Mouse (Mus musculus): ENCODE results near the gene Nckap5l. TPM values are rescaled to one million over a fixed set of nuclear protein-coding genes. Genes with fewer than 3 reads are reported as not detected.
A peak's percentile ranks its signal among the peaks of the same experiment; 100 is the strongest.

Nckap5l gene
- total and polyA plus RNA-seq, 2 experiments from 2014 or later = 11.4 to 19.5 TPM

GRCm38 (mm10) chr15:99431967-99432366, 25.6 kb downstream of the Nckap5l start:
- TF ChIP-seq CTCF (IDR thresholded peaks at IDR 0.05; ENCODE audit: low read depth) = no peak
- no peaks in the 10 kb centered on the region for H3K27me3 ChIP-seq (ENCODE audit: insufficient read depth, low read length)
- H3K4me3 ChIP-seq (ENCODE audit: low read length) = no peak overlapping the region
- H3K27ac ChIP-seq = no peak overlapping the region
- no peaks in the 10 kb centered on the region for H3K9me3 ChIP-seq (ENCODE audit: low read length)
- H3K9ac ChIP-seq (replicated peaks; ENCODE audit: low read length) = no peak overlapping the region
- WGBS = 75% methylated on average over 8 of the region's 8 CpGs
- peaks cover 26% of the 10 kb centered on the region for H3K36me3 ChIP-seq (ENCODE audit: insufficient read depth, low read length)
- peaks cover 5% of the 10 kb centered on the region; the same call in 1 of the 2 replicates for H3K4me1 ChIP-seq (ENCODE audit: insufficient read depth, low read length)
- DNase-seq (ENCODE audit: low spot score) = no peak
- no peak overlapping the region for H3K4me2 ChIP-seq (ENCODE audit: low read depth, low read length)
- ATAC-seq = no peak

- WGBS = 67% methylated on average over 7 of the region's 7 CpGs
- TF ChIP-seq CTCF (IDR thresholded peaks at IDR 0.05; ENCODE audit: low read depth) = no peak
Measured at GRCm38 (mm10) chr15:99431504-99431903, 26.0 kb downstream of the Nckap5l start.

GRCm38 (mm10) chr15:99431063-99431462, 26.5 kb downstream of the Nckap5l start:
- DNase-seq (ENCODE audit: low spot score) (no peak), ATAC-seq (no peak)
- no peaks in the 10 kb centered on the region for H3K27me3 ChIP-seq (ENCODE audit: insufficient read depth, low read length)
- H3K9me3 ChIP-seq (ENCODE audit: low read length) = no peaks in the 10 kb centered on the region
- H3K4me2 ChIP-seq (ENCODE audit: low read depth, low read length) = no peak overlapping the region
- H3K36me3 ChIP-seq (ENCODE audit: insufficient read depth, low read length) = peaks cover 28% of the 10 kb centered on the region
- no peak overlapping the region for H3K27ac ChIP-seq
- no peak for TF ChIP-seq CTCF (IDR thresholded peaks at IDR 0.05; ENCODE audit: low read depth)
- no peak overlapping the region for H3K4me3 ChIP-seq (ENCODE audit: low read length)
- WGBS = 76% methylated on average over 10 of the region's 10 CpGs
- H3K9ac ChIP-seq (replicated peaks; ENCODE audit: low read length) = no peak overlapping the region
- peaks cover 4% of the 10 kb centered on the region; the same call in 1 of the 2 replicates for H3K4me1 ChIP-seq (ENCODE audit: insufficient read depth, low read length)

More at GRCm38 (mm10) chr15:99431504-99431903, 26.0 kb downstream of the Nckap5l start:
- DNase-seq (ENCODE audit: low spot score) (no peak), ATAC-seq (no peak)
- Histone ChIP-seq H3K27me3 (ENCODE audit: insufficient read depth, low read length) (no peaks in the 10 kb centered on the region), H3K27ac (no peak overlapping the region), H3K36me3 (ENCODE audit: insufficient read depth, low read length) (peaks cover 28% of the 10 kb centered on the region), H3K9me3 (ENCODE audit: low read length) (no peaks in the 10 kb centered on the region), H3K4me1 (ENCODE audit: insufficient read depth, low read length) (peaks cover 5% of the 10 kb centered on the region; the same call in 1 of the 2 replicates), H3K4me3 (ENCODE audit: low read length) (no peak overlapping the region), H3K4me2 (ENCODE audit: low read depth, low read length) (no peak overlapping the region), H3K9ac (replicated peaks; ENCODE audit: low read length) (no peak overlapping the region)

- 83% methylated on average over 8 of the region's 8 CpGs for WGBS
- no peaks in the 10 kb centered on the region for H3K9me3 ChIP-seq (ENCODE audit: low read length)
- ATAC-seq (no peak), DNase-seq (ENCODE audit: low spot score) (no peak)
- no peak for TF ChIP-seq CTCF (IDR thresholded peaks at IDR 0.05; ENCODE audit: low read depth)
- no peak overlapping the region for H3K27ac ChIP-seq
- peaks cover 31% of the 10 kb centered on the region for H3K36me3 ChIP-seq (ENCODE audit: insufficient read depth, low read length)
- H3K4me1 ChIP-seq (ENCODE audit: insufficient read depth, low read length) = no peaks in the 10 kb centered on the region
- H3K9ac ChIP-seq (replicated peaks; ENCODE audit: low read length) = no peak overlapping the region
- no peak overlapping the region for H3K4me3 ChIP-seq (ENCODE audit: low read length)
- H3K4me2 ChIP-seq (ENCODE audit: low read depth, low read length) = no peak overlapping the region
- no peaks in the 10 kb centered on the region for H3K27me3 ChIP-seq (ENCODE audit: insufficient read depth, low read length)
Measured at GRCm38 (mm10) chr15:99430394-99430793, 27.2 kb downstream of the Nckap5l start.

- Histone ChIP-seq H3K27me3 (ENCODE audit: insufficient read depth, low read length) (no peaks in the 10 kb centered on the region), H3K4me3 (ENCODE audit: low read length) (no peak overlapping the region), H3K9me3 (ENCODE audit: low read length) (no peaks in the 10 kb centered on the region), H3K9ac (replicated peaks; ENCODE audit: low read length) (no peak overlapping the region), H3K4me1 (ENCODE audit: insufficient read depth, low read length) (peaks cover 7% of the 10 kb centered on the region), H3K36me3 (ENCODE audit: insufficient read depth, low read length) (peaks cover 35% of the 10 kb centered on the region), H3K4me2 (ENCODE audit: low read depth, low read length) (no peak overlapping the region), H3K27ac (no peak overlapping the region)
- WGBS = 91% methylated on average over 9 of the region's 9 CpGs
- DNase-seq (ENCODE audit: low spot score) (no peak), ATAC-seq (no peak)
- TF ChIP-seq CTCF (IDR thresholded peaks at IDR 0.05; ENCODE audit: low read depth) = no peak
Measured at GRCm38 (mm10) chr15:99423884-99424283, 33.7 kb downstream of the Nckap5l start.

- Histone ChIP-seq H3K4me1 (ENCODE audit: insufficient read depth, low read length) (peaks cover 7% of the 10 kb centered on the region), H3K27me3 (ENCODE audit: insufficient read depth, low read length) (no peaks in the 10 kb centered on the region), H3K27ac (no peak overlapping the region), H3K4me3 (ENCODE audit: low read length) (no peak overlapping the region), H3K9me3 (ENCODE audit: low read length) (no peaks in the 10 kb centered on the region), H3K9ac (replicated peaks; ENCODE audit: low read length) (no peak overlapping the region), H3K4me2 (ENCODE audit: low read depth, low read length) (no peak overlapping the region), H3K36me3 (ENCODE audit: insufficient read depth, low read length) (peaks cover 35% of the 10 kb centered on the region)
- DNase-seq (ENCODE audit: low spot score) (no peak), ATAC-seq (no peak)
- whole genome bisulfite sequencing = 91% methylated on average over 10 of the region's 10 CpGs
- TF ChIP-seq CTCF (IDR thresholded peaks at IDR 0.05; ENCODE audit: low read depth) = no peak
Measured at GRCm38 (mm10) chr15:99423131-99423530, 34.4 kb downstream of the Nckap5l start.

- H3K27me3 ChIP-seq (ENCODE audit: insufficient read depth, low read length) = no peaks in the 10 kb centered on the region
- peaks cover 29% of the 10 kb centered on the region for H3K36me3 ChIP-seq (ENCODE audit: insufficient read depth, low read length)
- no peaks in the 10 kb centered on the region for H3K9me3 ChIP-seq (ENCODE audit: low read length)
- DNase-seq (ENCODE audit: low spot score) = no peak
- H3K27ac ChIP-seq = no peak overlapping the region
- peak; percentile 7; the same call in 1 of the 2 replicates for TF ChIP-seq CTCF (IDR thresholded peaks at IDR 0.05; ENCODE audit: low read depth)
- no peak overlapping the region for H3K4me3 ChIP-seq (ENCODE audit: low read length)
- H3K4me1 ChIP-seq (ENCODE audit: insufficient read depth, low read length) = peaks cover 7% of the 10 kb centered on the region
- no peak overlapping the region for H3K9ac ChIP-seq (replicated peaks; ENCODE audit: low read length)
- no peak for ATAC-seq
- H3K4me2 ChIP-seq (ENCODE audit: low read depth, low read length) = no peak overlapping the region
- 94% methylated on average over 23 of the region's 23 CpGs for WGBS
Measured at GRCm38 (mm10) chr15:99422551-99422950, 35.0 kb downstream of the Nckap5l start.

Measured in hindbrain, postnatal 0 days (tissue).